Mouse (Mus musculus) gonadal fat pad, adult 2 months (tissue): ENCODE measurements around the gene Tyrp1. TPM values are rescaled to one million over a fixed set of nuclear protein-coding genes. Genes with fewer than 3 reads are reported as not detected.

Source experiments
- DNase-seq: peaks from one replicate; pipeline ENCODE4 v3.0.0-alpha.2; 2012; ENCODE audit warnings: low read depth
- polyA plus RNA-seq: library from polyadenylated mRNA; depleted of rRNA; stranded (reverse); fragments of >200 nt; gene quantifications from 2 replicates; pipeline ENCODE4 v1.2.3, GENCODE M21; 2012; rRNA removed

Gene Tyrp1
- polyA plus RNA-seq, 1 experiment: not detected

DNA sequence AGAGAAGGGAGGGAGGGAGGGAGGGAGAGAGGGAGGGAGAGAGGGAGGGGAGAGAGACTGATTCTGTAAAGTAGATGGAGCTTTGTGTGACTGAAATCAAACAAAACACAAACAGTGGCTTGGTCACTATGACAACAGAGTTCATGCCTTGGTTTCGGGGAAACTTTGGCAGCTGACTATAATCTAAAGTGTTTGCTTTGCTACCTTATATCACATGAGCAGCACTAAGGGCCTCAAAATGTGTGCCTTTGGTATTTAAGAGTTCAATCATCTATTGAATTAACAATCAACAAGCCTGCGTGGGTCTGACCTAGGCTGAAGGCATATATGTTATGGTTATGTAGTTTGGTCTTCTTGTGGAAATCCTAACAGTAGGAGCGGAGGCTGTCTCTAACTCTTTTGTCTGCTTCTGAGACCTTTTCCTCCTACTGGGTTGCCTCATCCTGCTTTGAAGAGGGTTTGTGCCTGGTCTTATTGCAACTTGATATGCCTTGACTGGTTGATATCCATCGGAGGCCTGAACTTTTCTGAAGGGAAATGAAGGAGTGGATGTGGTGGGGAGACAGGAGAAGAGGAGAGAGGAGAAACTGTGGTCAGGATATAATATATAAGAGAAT, 61.5 kb downstream of the Tyrp1 start:
- DNase-seq: no peak

Other genes with a start within 250 kb of the Tyrp1 start
- gene Lurap1l, start 76.5 kb downstream of the Tyrp1 start, polyA plus RNA-seq: 5.3 and 6.6 TPM in 2 replicates